ENCODE assay signal across 19 mouse cellular contexts in genomic region chr9:120770886-120771285, GRCm38 (mm10).
DNase-seq lines count a peak whose midpoint lies in the region; ATAC-seq lines count a peak whose summit lies in the region.
"Had no signal": no experiment of that assay in that cellular context is flagged by ENCODE, and none has a peak within 500 bp of the region (broad histone marks: within the 10 kb centered on the region; RNA-seq: fewer than 3 reads in every experiment).

No protein-coding gene starts in this region.

- H3K4me3 ChIP-seq in forebrain, embryonic 10.5 days = no peak overlapping the region
- H3K4me3 ChIP-seq in forebrain, embryonic 13.5 days = no peak overlapping the region
- no peak overlapping the region for H3K4me3 ChIP-seq in embryonic facial prominence, embryonic 14.5 days (ENCODE audit: low read depth, low read length)
- no peak overlapping the region for H3K4me3 ChIP-seq in limb, embryonic 12.5 days (replicated peaks)
- H3K4me3 ChIP-seq: erythroblast, embryonic 14.5 days; gastrocnemius, adult 2 months had no signal

- intact Hi-C loops in heart, postnatal 36 days (cut with DNase I) = no loop called here

- no peak overlapping the region for H3K9ac ChIP-seq in forebrain, embryonic 13.5 days
- no peak overlapping the region for H3K9ac ChIP-seq in embryonic facial prominence, embryonic 14.5 days (ENCODE audit: low read depth, low read length)
- H3K9ac ChIP-seq in limb, embryonic 12.5 days (replicated peaks) = no peak overlapping the region
- H3K9ac ChIP-seq: forebrain, postnatal 0 days had no signal

- H3K27ac ChIP-seq in forebrain, embryonic 10.5 days = peak overlapping the region; percentile 62
- H3K27ac ChIP-seq in forebrain, embryonic 13.5 days = no peak overlapping the region
- H3K27ac ChIP-seq in embryonic facial prominence, embryonic 14.5 days (replicated peaks; ENCODE audit: low read depth, low read length) = no peak overlapping the region
- peak overlapping the region; percentile 90; the same call in 1 of the 2 replicates for H3K27ac ChIP-seq in limb, embryonic 12.5 days
- H3K27ac ChIP-seq: macrophage had no signal

- WGBS in forebrain, embryonic 10.5 days = 63% methylated on average over 1 of the region's 1 CpGs
- 35% methylated on average over 1 of the region's 1 CpGs for WGBS in forebrain, embryonic 13.5 days
- 60% methylated on average over 1 of the region's 1 CpGs for WGBS in embryonic facial prominence, embryonic 14.5 days
- 45% methylated on average over 1 of the region's 1 CpGs for WGBS in limb, embryonic 12.5 days

- H3K36me3 ChIP-seq in forebrain, embryonic 10.5 days (replicated peaks) = no peaks in the 10 kb centered on the region
- no peaks in the 10 kb centered on the region for H3K36me3 ChIP-seq in forebrain, embryonic 13.5 days (ENCODE audit: poor library complexity, severe bottlenecking)
- no peaks in the 10 kb centered on the region for H3K36me3 ChIP-seq in embryonic facial prominence, embryonic 14.5 days (ENCODE audit: control insufficient read depth, insufficient read depth, low read length)
- H3K36me3 ChIP-seq in limb, embryonic 12.5 days = no peaks in the 10 kb centered on the region

- H3K4me1 ChIP-seq in forebrain, embryonic 10.5 days = peaks cover 46% of the 10 kb centered on the region
- H3K4me1 ChIP-seq in forebrain, embryonic 13.5 days = peaks cover 8% of the 10 kb centered on the region
- peaks cover 25% of the 10 kb centered on the region for H3K4me1 ChIP-seq in embryonic facial prominence, embryonic 14.5 days (ENCODE audit: control insufficient read depth, insufficient read depth, low read length)
- peaks cover 42% of the 10 kb centered on the region for H3K4me1 ChIP-seq in limb, embryonic 12.5 days (replicated peaks)

- DNase-seq in forebrain, embryonic 10.5 days (ENCODE audit: extremely low spot score, low spot score) = no peak
- peak; percentile 28 for DNase-seq in CD4-positive, CD25-positive, alpha-beta regulatory T cell, adult 2 months (ENCODE audit: low read depth, low spot score)
- peak; percentile 56 for DNase-seq in embryonic facial prominence, embryonic 14.5 days (ENCODE audit: low spot score)
- no peak for DNase-seq in cerebellum, postnatal 14 days
- no peak for DNase-seq in heart, postnatal 36 days
- DNase-seq: cerebellum, postnatal 25 days; forebrain, postnatal 0 days; gastrocnemius, adult 2 months; kidney, adult 11 months; kidney, postnatal 36 days; layer of hippocampus, postnatal 36 days; left cerebral cortex, postnatal 4 days; right cerebral cortex, postnatal 4 days; thymus, postnatal 25 days had no signal

- H3K4me2 ChIP-seq in forebrain, embryonic 13.5 days = no peak overlapping the region
- no peak overlapping the region for H3K4me2 ChIP-seq in embryonic facial prominence, embryonic 14.5 days (ENCODE audit: low read depth, low read length)
- H3K4me2 ChIP-seq in limb, embryonic 12.5 days = no peak overlapping the region

- H3K9me3 ChIP-seq in forebrain, embryonic 10.5 days = no peaks in the 10 kb centered on the region
- no peaks in the 10 kb centered on the region for H3K9me3 ChIP-seq in forebrain, embryonic 13.5 days (replicated peaks)
- no peaks in the 10 kb centered on the region for H3K9me3 ChIP-seq in embryonic facial prominence, embryonic 14.5 days (ENCODE audit: control insufficient read depth, low read length)
- no peaks in the 10 kb centered on the region for H3K9me3 ChIP-seq in limb, embryonic 12.5 days

- no peaks in the 10 kb centered on the region for H3K27me3 ChIP-seq in forebrain, embryonic 10.5 days (ENCODE audit: poor library complexity, severe bottlenecking)
- H3K27me3 ChIP-seq in forebrain, embryonic 13.5 days = no peaks in the 10 kb centered on the region
- H3K27me3 ChIP-seq in embryonic facial prominence, embryonic 14.5 days (replicated peaks; ENCODE audit: control insufficient read depth, insufficient read depth, low read length) = no peaks in the 10 kb centered on the region
- no peaks in the 10 kb centered on the region for H3K27me3 ChIP-seq in limb, embryonic 12.5 days

- ATAC-seq in forebrain, embryonic 13.5 days = no peak
- ATAC-seq in embryonic facial prominence, embryonic 14.5 days (ENCODE audit: low read depth) = peak; percentile 75
- ATAC-seq in limb, embryonic 12.5 days (ENCODE audit: insufficient number of reproducible peaks, insufficient read depth, low FRiP score, low TSS enrichment, low read depth) = no peak
- no peak for ATAC-seq in granulocyte monocyte progenitor cell, adult 5-6 weeks (replicated peaks; ENCODE audit: poor library complexity, severe bottlenecking)
- ATAC-seq: forebrain, postnatal 0 days had no signal

Comparison
In these comparisons a context has a peak if more than half of its experiments do, and no peak if none do; other contexts are left out.
1. H3K27ac ChIP-seq: peak in forebrain, embryonic 10.5 days (single experiment) and limb, embryonic 12.5 days (single experiment); none in forebrain, embryonic 13.5 days (single experiment) and embryonic facial prominence, embryonic 14.5 days (single experiment).
2. DNase-seq: peak in CD4-positive, CD25-positive, alpha-beta regulatory T cell, adult 2 months (single experiment) and embryonic facial prominence, embryonic 14.5 days (single experiment); none in forebrain, embryonic 10.5 days (single experiment), cerebellum, postnatal 14 days (0 of 2) and heart, postnatal 36 days (0 of 2).